Mouse (Mus musculus): Measurements from ENCODE around the gene Ugt1a7c.

The Ugt1a7c gene

DNA sequence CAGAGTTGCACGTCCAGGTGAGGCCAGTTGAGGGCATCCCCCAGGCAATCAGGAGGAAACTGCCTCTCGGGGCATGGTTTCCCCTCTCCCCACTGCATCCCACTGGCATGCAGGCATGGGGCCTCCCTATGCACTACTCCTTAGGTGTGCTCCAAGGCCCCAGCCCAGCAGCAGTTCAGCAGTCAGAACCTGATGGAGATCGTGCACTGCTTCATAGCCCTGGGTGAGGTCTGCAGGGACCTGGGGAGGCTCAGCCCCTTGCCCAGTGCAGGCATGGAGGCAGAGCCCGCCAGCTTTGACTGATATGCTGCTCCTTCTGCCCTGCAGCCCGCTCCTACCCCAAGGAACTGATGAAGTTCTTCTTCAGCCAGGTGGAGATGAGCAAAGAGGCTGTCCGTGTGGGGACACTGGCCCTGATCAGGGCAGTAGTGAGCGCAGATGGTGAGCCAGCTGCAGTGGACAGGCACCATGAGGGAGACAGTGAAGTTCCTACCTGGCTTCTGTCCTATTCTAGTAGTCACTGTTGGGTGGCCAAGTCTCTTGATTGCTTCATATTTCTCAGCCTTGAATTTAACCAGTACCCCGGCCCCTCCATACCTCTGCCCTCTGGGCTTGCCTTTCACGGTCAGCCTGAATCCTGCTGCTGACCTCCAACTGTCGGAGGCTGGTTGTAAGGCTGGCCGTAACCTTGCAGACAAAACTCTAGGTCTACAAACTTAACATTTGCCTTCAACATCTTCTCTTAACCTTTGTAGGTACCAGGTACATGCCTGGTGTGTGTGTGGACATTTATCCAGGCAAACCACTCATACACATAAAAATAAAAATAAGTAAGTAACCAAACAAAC lies 140.4 kb downstream of the Ugt1a7c start:
- no peak for TF ChIP-seq GATA4 (IDR thresholded peaks at IDR 0.05; ENCODE audit: insufficient replicate concordance, low read length)

DNA sequence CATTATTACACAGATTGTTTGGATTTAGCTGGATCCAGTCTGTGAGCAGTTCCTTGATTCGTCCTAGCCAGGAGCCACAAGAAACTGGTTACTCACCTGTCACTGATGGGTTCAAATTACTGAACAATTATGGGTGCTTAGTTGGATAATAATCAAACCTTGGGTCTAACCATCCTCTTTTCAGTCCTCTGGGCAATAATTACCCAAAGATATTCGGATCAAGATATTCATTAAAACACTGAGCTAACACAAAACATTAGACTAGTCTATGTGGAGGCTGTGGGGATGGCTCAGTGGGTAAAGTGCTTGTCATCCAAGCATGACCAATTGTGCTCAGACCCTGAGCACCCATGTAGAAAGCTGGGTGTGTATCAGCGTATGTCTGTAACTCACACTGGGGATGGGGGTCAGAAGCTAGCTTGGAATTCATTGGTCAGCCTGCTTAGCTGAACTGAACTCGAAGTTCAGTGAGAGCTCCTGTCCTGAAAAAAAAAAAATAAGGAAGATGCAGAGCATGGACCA lies 141.1 kb downstream of the Ugt1a7c start:
- TF ChIP-seq GATA4 (IDR thresholded peaks at IDR 0.05; ENCODE audit: insufficient replicate concordance, low read length) = no peak

DNA sequence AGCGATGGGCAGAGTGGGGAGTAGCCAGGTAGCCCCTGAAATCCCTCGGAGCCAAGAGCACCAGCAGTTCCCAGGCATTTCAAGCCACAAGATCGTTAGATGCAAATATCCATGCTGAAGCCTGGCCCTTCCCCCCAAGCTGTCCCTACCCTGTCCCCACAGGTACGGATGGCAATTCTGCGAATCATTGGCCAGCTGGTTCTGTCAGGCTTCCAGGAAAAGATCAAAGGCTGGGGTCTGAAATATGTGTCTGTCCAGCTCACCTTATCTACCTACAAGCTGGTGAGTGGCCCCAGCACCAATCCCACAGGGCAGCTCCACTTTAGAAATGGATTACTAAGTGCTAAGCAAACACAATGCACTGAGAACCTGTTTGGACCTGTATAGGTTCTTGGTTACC lies 142.4 kb downstream of the Ugt1a7c start:
- TF ChIP-seq GATA4 (IDR thresholded peaks at IDR 0.05; ENCODE audit: insufficient replicate concordance, low read length) = no peak

DNA sequence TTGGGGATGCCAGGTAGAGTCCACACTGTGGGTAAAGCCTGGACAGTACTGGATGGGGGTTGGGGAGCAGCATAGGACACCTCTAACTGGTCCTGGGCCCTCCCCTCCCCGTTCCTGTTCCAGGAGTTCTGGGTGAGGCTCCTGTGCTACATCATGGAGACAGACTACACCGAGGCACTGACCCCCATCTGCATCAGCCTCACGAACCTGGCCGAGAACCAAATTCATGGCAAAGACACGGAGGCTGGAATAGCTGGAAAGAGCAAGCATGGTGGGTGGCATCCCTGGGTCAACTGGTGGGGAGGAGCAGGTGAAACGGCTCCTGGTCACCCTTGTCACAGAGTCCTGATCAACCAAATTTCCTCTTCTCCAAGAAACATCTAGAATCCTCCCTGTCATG lies 143.9 kb downstream of the Ugt1a7c start:
- TF ChIP-seq GATA4 (IDR thresholded peaks at IDR 0.05; ENCODE audit: insufficient replicate concordance, low read length) = no peak

GRCm38 (mm10) chr1:88240072-88240471 lies 145.2 kb downstream of the Ugt1a7c start:
- no peak for TF ChIP-seq GATA4 (IDR thresholded peaks at IDR 0.05; ENCODE audit: insufficient replicate concordance, low read length)

DNA sequence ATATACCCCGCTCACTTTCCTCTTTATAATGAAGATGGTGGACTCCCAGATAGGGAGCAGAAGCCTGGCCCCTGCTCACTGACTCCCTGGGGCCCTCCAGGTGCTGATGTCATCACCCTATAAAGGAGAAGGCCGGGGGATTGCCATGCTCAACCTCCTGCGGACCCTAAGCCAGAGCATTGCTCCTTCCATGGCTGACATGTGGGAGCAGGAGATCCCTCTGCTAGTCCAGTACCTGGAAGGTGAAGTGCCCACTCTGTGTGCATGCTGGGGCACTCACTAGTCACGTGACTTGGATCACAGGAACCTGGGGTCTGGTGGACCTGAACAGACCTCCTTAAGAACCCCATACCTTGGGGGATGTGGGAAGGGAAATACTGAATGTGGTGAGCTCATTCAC lies 145.7 kb downstream of the Ugt1a7c start:
- no peak for TF ChIP-seq GATA4 (IDR thresholded peaks at IDR 0.05; ENCODE audit: insufficient replicate concordance, low read length)

- TF ChIP-seq GATA4 (IDR thresholded peaks at IDR 0.05; ENCODE audit: insufficient replicate concordance, low read length) = no peak
Observed at GRCm38 (mm10) chr1:88243861-88244260, 149.0 kb downstream of the Ugt1a7c start.

DNA sequence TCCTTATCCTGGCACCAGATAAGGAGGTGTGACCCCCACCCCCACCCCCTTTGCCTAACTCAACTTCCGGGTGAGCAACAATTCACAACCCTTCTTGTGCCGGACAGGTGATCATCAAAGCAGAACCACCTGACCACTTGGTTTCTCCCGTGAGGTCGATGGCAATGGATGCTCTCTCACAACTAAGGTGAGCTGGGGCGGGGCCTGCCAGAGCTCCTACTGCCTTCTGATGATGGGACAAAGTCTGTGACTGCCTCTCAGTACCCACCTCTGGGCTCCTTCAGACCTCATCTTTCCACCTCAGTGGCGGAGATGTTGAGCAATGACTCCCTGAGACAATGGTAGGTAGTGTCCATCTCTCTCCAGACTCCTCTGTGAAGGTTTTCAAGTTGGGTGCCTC lies 151.0 kb downstream of the Ugt1a7c start:
- TF ChIP-seq GATA4 (IDR thresholded peaks at IDR 0.05; ENCODE audit: insufficient replicate concordance, low read length) = no peak

- TF ChIP-seq GATA4 (IDR thresholded peaks at IDR 0.05; ENCODE audit: insufficient replicate concordance, low read length) = no peak
Observed at GRCm38 (mm10) chr1:88246386-88246785, 151.5 kb downstream of the Ugt1a7c start.

- no peak for TF ChIP-seq GATA4 (IDR thresholded peaks at IDR 0.05; ENCODE audit: insufficient replicate concordance, low read length)
Observed at GRCm38 (mm10) chr1:88247660-88248059, 152.8 kb downstream of the Ugt1a7c start.

GRCm38 (mm10) chr1:88248658-88249057 lies 153.8 kb downstream of the Ugt1a7c start:
- TF ChIP-seq GATA4 (IDR thresholded peaks at IDR 0.05; ENCODE audit: insufficient replicate concordance, low read length) = no peak

- TF ChIP-seq GATA4 (IDR thresholded peaks at IDR 0.05; ENCODE audit: insufficient replicate concordance, low read length) = no peak
Observed at GRCm38 (mm10) chr1:88249596-88249995, 154.7 kb downstream of the Ugt1a7c start.

- no peak for TF ChIP-seq GATA4 (IDR thresholded peaks at IDR 0.05; ENCODE audit: insufficient replicate concordance, low read length)
Observed at GRCm38 (mm10) chr1:88250023-88250422, 155.2 kb downstream of the Ugt1a7c start.

DNA sequence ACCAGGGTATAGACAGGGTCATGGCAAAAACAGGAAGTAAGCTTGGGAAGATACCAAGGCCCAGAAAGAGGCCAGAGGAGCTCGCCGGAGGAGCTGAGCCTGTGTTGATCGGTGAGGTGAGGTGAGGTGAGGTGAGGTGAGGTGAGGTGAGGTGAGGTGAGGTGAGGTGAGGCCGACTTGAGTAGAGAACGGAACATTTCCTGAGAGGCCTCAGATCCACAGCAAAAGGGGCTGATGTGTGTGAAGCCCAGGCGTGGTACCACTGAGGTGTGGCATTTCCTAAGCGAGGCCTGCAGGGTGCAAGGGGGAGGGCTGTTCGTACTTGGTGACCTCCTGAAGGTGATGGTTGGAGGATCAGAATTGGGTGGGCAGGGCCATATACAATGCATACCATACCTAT lies 158.2 kb downstream of the Ugt1a7c start:
- TF ChIP-seq GATA4 (IDR thresholded peaks at IDR 0.05; ENCODE audit: insufficient replicate concordance, low read length) = no peak

GRCm38 (mm10) chr1:88253540-88253939 lies 158.7 kb downstream of the Ugt1a7c start:
- no peak for TF ChIP-seq GATA4 (IDR thresholded peaks at IDR 0.05; ENCODE audit: insufficient replicate concordance, low read length)

DNA sequence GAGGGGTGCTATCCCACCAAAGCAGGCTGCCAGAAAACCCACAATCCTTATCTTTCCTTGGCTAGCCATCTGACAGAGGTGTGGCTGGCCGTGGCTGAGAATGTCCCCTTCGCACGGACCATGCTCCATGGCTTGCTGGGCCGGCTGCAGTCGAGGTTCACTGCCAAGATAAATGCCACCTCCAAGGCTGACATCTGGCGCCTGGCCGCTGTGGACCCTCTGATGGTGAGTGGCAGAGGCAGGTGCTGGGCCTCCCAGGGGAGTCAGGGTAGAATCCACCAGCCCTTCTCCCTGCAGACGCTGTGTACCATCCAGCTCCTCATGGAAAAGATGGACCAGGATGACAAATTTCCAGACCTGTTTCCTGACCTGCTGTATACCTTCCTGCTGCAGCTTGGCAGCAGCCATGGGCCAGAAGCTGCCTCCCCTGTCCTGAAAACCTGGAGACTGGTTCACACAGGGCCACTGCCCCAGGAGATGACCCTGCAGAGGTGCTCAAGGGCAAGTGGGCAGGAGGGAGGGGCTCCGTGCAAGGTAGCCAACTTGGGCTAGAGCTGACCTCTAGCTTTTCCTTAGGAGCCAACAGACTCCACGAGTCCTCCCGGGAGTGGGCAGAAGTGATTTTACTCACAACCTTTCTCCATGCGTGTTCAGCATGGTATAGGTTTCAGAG lies 160.1 kb downstream of the Ugt1a7c start:
- no peak for TF ChIP-seq GATA4 (IDR thresholded peaks at IDR 0.05; ENCODE audit: insufficient replicate concordance, low read length)

All from liver, adult (tissue).